Comparison of ENCODE assay signal across 15 mouse cellular contexts in genomic region chr4:118078576-118078975, GRCm38 (mm10). TPM values are rescaled to one million over a fixed set of nuclear protein-coding genes. Genes with fewer than 3 reads are reported as not detected.
A peak's percentile ranks its signal among the peaks of the same experiment; 100 is the strongest.
DNase-seq lines count a peak whose midpoint lies in the region; ATAC-seq and TF ChIP-seq lines count a peak whose summit lies in the region.
"Had no signal": no experiment of that assay in that cellular context is flagged by ENCODE, and none has a peak within 500 bp of the region (broad histone marks: within the 10 kb centered on the region; RNA-seq: fewer than 3 reads in every experiment).

No protein-coding gene starts in this region.

- H3K27ac ChIP-seq in ES-E14 (ENCODE audit: insufficient read depth, low read depth, low read length, poor library complexity, severe bottlenecking), result no peak overlapping the region
- peak overlapping the region; percentile 93 for H3K27ac ChIP-seq in liver, embryonic 15.5 days (replicated peaks)

- in situ Hi-C loops in ES-E14 (cut with MboI; ENCODE audit: low sequenced_read_pairs in 2 of 2, unreplicated experiment in 2 of 2), result loop anchor here (5.0 to 25.0 kb wide), 2 partner anchors 241 to 246 kb away; partner anchors contain the start of gene Slc6a9 (in 2 of the 2)

- WGBS in liver, embryonic 15.5 days (ENCODE audit: insufficient replicate concordance), result 67% methylated on average over 9 of the region's 9 CpGs

- peak overlapping the region; percentile 3 for H3K4me3 ChIP-seq in megakaryocyte, embryonic 14.5 days (replicated peaks)
- H3K4me3 ChIP-seq in ES-E14 (ENCODE audit: insufficient read depth in 1 of 2, low read depth in 1 of 2, low read length in 2 of 2, poor library complexity in 1 of 2, severe bottlenecking in 1 of 2), result 0 out of 4 replicates have a peak overlapping the region, but pooled peaks of 1 of the 2 experiments have one; percentile 8
- H3K4me3 ChIP-seq in liver, embryonic 15.5 days (replicated peaks), result peak overlapping the region; percentile 32
- H3K4me3 ChIP-seq: limb, embryonic 15.5 days had no signal

- peaks cover 28% of the 10 kb centered on the region for H3K36me3 ChIP-seq in megakaryocyte, embryonic 14.5 days (replicated peaks; ENCODE audit: low read length)
- H3K36me3 ChIP-seq in ES-E14 (ENCODE audit: control insufficient read depth, insufficient read depth, low read length, poor library complexity, severe bottlenecking), result no peaks in the 10 kb centered on the region
- no peaks in the 10 kb centered on the region for H3K36me3 ChIP-seq in liver, embryonic 15.5 days (replicated peaks)
- H3K36me3 ChIP-seq: limb, embryonic 15.5 days had no signal

- no peak for DNase-seq in ES-E14 (ENCODE audit: low read depth, low spot score)
- DNase-seq in lung, postnatal 10 days, result no peak
- DNase-seq in frontal cortex, postnatal 14 days (ENCODE audit: low spot score in 2 of 2), result no peak
- no peak for DNase-seq in cerebellum, postnatal 4 days (ENCODE audit: low spot score in 2 of 2)
- DNase-seq: adrenal gland, adult 8-10 months; cerebellum, adult 9-10 months; gastrocnemius, postnatal 25 days; kidney, adult 9 months; lung, postnatal 36 days; midbrain, embryonic 14.5 days had no signal

- peaks cover 32% of the 10 kb centered on the region for H3K4me1 ChIP-seq in megakaryocyte, embryonic 14.5 days
- H3K4me1 ChIP-seq in ES-E14 (ENCODE audit: control insufficient read depth in 2 of 2, insufficient read depth in 2 of 2, low read length in 2 of 2, poor library complexity in 1 of 2), result peaks cover 2 to 5% of the 10 kb centered on the region in 2 experiments
- H3K4me1 ChIP-seq in liver, embryonic 15.5 days (replicated peaks), result peaks cover 68% of the 10 kb centered on the region

- no peak for ATAC-seq in megakaryocyte, adult 5-6 weeks (ENCODE audit: poor library complexity, severe bottlenecking)
- ATAC-seq in erythroid progenitor cell, adult 5-6 weeks (replicated peaks; ENCODE audit: low FRiP score, poor library complexity, severe bottlenecking), result peak; percentile 21
- ATAC-seq in liver, embryonic 15.5 days (ENCODE audit: insufficient read depth), result peak; percentile 17

- peak overlapping the region; percentile 13 for H3K9ac ChIP-seq in ES-E14 (ENCODE audit: insufficient read depth, low read depth, low read length, poor library complexity, severe bottlenecking)
- H3K9ac ChIP-seq in liver, embryonic 15.5 days, result peak overlapping the region; percentile 41
- H3K9ac ChIP-seq: limb, embryonic 15.5 days had no signal

- no peaks in the 10 kb centered on the region for H3K27me3 ChIP-seq in megakaryocyte, embryonic 14.5 days (replicated peaks)
- H3K27me3 ChIP-seq in liver, embryonic 15.5 days, result no peaks in the 10 kb centered on the region
- H3K27me3 ChIP-seq: limb, embryonic 15.5 days had no signal

- H3K9me3 ChIP-seq in megakaryocyte, embryonic 14.5 days, result peaks cover 16% of the 10 kb centered on the region
- no peaks in the 10 kb centered on the region for H3K9me3 ChIP-seq in ES-E14 (ENCODE audit: control insufficient read depth, insufficient read depth, low read depth, low read length)
- H3K9me3 ChIP-seq in liver, embryonic 15.5 days (replicated peaks), result 0 out of 2 replicates have a peak, but pooled peaks cover 3% of the 10 kb centered on the region
- H3K9me3 ChIP-seq: limb, embryonic 15.5 days had no signal

- H3K4me2 ChIP-seq in liver, embryonic 15.5 days, result peak overlapping the region; percentile 63
- H3K4me2 ChIP-seq: limb, embryonic 15.5 days had no signal

TF ChIP-seq in ES-E14, 5 proteins besides CTCF, POLR2A, EP300 and RAD21:
- no peak for TF ChIP-seq ZC3H11A (IDR thresholded peaks at IDR 0.05; ENCODE audit: borderline replicate concordance, low read depth, low read length)
- no peak for TF ChIP-seq CHD2 (IDR thresholded peaks at IDR 0.05; ENCODE audit: low read depth, low read length)
- no peak for TF ChIP-seq HCFC1 (IDR thresholded peaks at IDR 0.05; ENCODE audit: borderline replicate concordance, insufficient read depth, low read length)
- TF ChIP-seq MAFK (IDR thresholded peaks at IDR 0.05; ENCODE audit: insufficient read depth, low read depth, low read length), result no peak
- no peak for TF ChIP-seq ZNF384 (IDR thresholded peaks at IDR 0.05; ENCODE audit: low read depth, low read length)
TF ChIP-seq in ES-E14: peak in this region for 0.

RNA-seq across cellular contexts. Expression of gene St3gal3, which starts 56.1 kb away (rescaled TPM):
- polyA plus RNA-seq in megakaryocyte, embryonic 14.5 days (2012; ENCODE audit: insufficient read depth, low replicate concordance), result 6.7 and 17.4 TPM in 2 replicates
- 5.3 and 7.3 TPM in 2 replicates for total RNA-seq in megakaryocyte, adult 5-6 weeks (2015)
- 6.6 and 7.2 TPM in 2 replicates for total RNA-seq in megakaryocyte, adult 5-6 weeks (2017)
- total RNA-seq in ES-E14 (2012; rRNA removed), result 10.9 and 17.1 TPM in 2 replicates
- total RNA-seq in erythroid progenitor cell, adult 5-6 weeks (2015; ENCODE audit: low replicate concordance), result 5.4 and 10.8 TPM in 2 replicates
- 7.3 and 9.5 TPM in 2 replicates for total RNA-seq in erythroid progenitor cell, adult 5-6 weeks (2017; ENCODE audit: low replicate concordance)
- 2.0 and 2.2 TPM in 2 replicates for polyA plus RNA-seq in liver, embryonic 15.5 days (2015; fragmentation: Nextera tagmentation; extraction: Ambion mirVana)
